Mouse (Mus musculus): Measurements from ENCODE around the gene Tram2.

DNA sequence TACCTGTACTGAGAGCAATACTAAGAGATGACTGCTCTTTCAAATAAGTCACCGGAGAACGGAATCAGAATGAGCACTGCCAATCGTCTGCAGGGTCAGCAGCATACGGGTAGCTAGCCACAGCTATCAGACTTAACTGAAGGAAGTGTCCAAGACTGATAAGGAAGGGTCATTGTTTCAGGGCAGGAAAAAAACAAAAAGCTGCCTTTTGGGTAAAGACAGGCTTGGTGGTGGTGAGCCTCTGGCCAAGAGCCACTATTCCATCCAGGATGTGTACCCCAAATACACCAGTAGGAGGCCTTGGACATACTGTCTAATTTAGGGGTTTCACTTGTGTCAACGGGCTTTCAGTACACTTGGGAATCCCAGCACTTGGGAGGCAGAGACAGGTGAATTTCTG, 84.7 kb downstream of the Tram2 start:
- no peak for TF ChIP-seq POLR2A (IDR thresholded peaks at IDR 0.05; ENCODE audit: borderline replicate concordance, control insufficient read depth, low read depth, low read length)
- no peak for TF ChIP-seq CTCF (IDR thresholded peaks at IDR 0.05; ENCODE audit: control insufficient read depth, insufficient read depth, low read length)

All from bone marrow, adult 2 months (tissue).